Mouse (Mus musculus) left cerebral cortex, adult 9 months (tissue): ENCODE results near the gene Smyd3.

Experiments
- DNase-seq, 2 experiments: peaks; one replicate each; pipeline ENCODE4 v3.0.0; 2022; ENCODE audit warnings: low spot score in 2 of 2

Gene Smyd3

DNA sequence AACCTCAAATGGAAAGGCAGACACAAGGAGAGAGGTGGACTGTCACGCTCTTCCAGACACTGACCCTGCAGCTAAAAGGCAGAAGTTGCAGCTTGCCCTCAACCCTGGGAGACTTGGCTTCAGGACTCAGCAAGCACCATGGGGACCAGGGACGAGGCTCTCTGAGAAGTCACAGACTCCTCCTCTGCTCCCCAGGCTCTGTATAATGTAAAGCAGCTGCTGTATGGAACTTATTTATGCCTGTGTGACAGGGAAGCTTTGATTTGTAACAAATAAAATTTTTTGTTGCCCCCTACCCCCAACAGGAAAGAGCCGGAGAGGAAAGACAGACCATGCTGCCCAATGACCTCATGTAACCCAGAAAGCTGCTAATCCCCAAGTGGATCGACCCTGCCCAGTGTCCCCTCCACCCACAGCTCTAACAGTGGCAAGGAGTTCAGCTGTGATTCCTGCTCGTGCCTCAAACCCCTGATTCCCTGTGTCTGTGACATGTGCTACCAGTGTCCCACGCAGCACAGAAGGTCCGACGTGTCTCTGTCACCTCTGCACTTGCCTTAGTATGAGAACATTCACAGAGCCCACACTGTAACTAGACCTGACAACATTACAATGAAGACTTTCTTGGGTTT, 539.1 kb downstream of the Smyd3 start:
- DNase-seq = no peak

DNA sequence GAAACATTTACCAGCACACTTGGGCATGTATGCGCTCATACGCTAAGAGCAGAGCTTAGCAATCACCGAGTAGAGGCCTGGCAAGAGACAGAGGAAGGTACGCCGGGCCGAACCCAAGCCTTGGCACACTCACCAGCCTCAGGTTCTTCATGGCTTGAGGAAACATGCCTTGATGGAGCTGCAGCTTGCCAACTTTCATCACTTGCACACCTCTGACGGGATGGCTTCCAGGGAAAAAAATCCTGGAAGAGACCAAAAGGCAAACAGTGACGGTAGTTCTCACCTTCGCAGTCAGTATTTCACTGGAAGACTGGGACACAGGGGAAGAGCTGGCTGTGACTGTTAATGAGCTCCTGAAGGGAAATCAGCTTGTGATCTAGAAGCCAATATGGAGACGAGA, 545.8 kb downstream of the Smyd3 start:
- no peak for DNase-seq

DNA sequence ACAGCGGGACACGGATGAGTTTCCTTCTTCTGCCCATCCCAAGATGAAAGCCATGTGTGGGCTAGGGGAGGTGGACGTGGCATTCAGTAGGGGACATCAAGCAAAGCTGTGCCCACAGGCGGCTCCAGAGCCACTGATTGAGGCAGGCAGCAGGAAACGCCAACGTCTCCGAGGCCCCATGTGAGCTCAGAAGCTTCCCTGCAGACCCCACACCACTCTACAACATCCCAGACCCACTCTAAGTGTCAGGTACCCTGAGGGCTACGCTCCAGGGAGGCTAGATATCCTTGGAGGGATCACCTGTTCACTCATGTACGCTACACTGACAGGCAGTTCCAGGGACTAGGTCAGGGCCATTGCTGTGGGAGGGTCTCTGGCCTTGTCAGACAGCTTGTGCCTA, 556.2 kb downstream of the Smyd3 start:
- DNase-seq = no peak

DNA sequence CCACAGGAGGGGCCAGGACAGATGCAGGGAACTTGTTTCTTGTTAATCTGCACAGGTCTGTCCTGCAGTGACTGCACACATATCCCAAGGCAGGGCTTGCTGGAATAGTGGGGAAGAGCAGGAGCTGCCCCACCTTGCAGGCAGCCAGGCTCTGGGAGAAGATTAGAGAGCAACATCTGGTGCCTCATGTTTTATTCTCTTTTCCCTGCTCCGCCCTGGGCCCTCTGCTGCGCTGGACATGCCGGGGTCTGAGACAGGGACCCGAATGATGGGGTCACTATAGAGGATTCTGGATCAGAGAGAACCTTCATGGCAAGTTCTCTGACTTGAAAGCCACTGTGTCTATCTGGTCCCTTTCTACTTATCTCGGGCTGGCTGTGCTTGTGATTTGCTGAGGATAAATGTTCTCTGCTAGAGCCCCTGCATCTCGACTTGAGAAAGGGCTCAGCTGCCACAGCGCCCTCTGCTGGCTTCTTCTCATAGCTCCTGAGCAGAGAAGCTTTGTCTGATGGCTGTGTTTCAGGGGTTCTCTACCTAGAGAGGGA, 557.8 kb downstream of the Smyd3 start:
- peak in 1 of 2 experiments; percentile 80 for DNase-seq

DNA sequence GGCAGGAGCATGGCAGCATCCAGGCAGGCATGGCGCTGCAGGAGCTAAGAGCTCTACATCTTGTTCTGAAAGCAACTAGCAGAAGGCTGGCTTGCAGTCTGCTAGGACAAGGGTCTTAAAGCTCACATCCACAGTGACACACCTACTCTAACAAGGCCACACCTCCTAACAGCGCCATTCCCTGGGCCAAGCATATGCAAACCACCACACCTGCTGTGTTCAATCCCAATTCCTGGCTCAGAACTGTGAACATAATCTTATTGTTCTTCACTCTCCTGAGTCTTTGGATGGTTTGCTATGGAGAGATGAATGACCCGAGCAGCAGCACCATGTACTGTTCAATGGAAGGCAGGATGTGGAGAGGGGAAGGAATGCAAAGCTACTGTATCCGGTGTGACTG, 559.2 kb downstream of the Smyd3 start:
- no peak for DNase-seq

DNA sequence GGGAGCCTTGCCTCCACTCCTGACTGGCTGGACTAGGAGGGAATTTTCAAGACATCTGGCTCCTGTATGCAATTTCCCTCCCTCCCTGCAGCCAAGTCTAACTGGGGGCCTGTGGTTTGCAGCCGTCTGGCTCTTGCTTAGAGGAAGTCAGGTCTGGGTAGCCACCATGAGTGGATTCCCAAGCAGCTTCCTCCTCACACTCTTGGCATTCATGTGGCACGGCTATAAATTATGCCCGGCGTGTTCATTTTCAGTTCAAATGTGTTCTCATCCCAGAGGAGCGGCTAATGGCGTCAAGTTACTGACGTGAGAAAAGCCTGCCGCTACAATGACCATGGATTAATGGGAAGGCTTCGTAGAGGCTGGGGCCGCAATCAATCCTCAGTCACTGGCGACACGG, 564.9 kb downstream of the Smyd3 start:
- no peak for DNase-seq

DNA sequence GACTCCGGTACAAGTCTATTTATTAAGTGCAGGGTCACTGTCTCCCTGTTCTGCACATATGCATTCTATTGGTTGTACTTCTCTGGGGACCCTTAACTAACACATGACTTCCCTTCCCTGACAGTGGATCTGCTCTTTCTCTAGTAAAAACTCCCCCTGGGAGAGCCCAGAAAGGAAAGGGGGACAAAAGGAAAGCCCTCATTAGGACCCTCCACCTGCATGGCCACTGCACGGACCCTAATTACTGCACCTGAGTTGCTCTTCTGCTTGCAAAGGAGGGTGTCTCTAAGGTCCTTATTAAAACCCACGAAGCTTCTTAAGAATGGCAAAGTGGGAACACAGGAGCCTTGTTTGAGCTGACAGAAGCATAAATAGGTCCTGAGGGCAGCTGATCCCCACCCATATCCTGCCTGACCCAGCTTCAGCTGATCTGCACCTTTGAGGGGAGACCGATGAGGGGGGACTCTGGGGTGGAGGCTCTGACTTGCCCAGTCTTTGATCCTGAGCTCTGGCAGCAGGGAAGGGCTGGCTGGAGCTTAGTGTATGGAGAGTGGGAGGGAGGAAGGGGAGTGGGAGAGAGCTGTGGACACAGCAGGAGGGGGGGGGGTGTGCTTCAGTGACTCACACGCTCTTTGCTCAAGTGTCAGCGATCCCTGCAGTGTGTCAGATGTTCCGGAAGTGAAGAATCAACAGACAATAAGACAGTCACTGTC, 575.4 kb downstream of the Smyd3 start:
- DNase-seq = no peak

DNA sequence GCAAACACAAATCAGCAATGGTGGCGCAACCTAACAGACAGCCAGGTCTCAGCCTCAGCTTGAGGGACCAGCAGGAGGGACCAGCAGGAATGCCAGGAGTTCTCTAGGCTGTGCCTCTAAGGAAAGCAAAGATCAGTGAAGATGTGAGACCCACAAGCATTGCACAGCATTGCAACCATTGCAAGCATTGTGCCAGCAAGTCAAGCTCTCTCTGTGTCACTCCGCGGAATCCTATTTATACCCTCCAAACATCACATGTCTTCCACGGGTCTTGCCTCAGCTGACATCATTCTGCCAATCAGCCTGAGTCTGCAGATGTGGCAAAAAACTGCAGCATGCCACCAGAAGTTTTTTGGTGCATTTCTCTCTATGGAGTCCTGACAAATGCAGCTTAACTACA, 577.5 kb downstream of the Smyd3 start:
- DNase-seq = no peak

DNA sequence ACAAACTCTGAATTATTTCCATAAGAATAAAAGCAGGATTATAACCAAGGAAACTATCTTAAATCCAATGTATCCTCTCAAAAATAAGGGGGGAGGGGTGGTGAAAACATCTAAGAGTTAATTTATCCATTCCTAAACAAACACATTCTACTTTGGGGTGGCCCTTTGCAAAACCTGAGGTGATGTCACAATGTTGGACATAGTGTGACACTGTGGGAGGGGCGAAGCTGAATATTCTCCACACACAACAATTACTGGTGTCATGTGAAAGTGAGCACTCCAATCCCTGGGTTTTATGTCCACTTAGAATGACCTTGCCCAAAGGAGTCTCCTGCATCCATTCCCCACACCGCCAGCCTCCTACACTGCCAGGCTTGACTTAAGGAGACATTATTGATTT, 580.9 kb downstream of the Smyd3 start:
- no peak for DNase-seq

DNA sequence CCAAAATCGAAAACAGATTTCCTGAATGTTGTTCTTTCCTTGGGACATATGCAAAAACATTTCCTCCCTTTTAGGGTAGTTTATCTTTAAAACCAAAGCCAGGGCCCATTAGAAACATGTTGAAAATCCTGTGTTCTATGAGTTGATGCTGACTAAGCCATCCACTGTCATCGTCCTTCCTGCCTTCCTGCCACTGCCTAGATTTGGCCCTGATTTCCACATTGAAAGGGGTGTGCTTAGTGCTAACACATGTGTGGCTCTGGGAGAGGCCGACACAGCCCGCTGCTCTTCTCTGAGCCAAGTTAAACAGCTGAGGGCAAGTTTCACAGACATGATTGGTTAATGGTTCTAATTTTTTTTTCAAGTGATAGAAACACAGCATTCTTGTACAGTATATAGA, 581.4 kb downstream of the Smyd3 start:
- DNase-seq = no peak

DNA sequence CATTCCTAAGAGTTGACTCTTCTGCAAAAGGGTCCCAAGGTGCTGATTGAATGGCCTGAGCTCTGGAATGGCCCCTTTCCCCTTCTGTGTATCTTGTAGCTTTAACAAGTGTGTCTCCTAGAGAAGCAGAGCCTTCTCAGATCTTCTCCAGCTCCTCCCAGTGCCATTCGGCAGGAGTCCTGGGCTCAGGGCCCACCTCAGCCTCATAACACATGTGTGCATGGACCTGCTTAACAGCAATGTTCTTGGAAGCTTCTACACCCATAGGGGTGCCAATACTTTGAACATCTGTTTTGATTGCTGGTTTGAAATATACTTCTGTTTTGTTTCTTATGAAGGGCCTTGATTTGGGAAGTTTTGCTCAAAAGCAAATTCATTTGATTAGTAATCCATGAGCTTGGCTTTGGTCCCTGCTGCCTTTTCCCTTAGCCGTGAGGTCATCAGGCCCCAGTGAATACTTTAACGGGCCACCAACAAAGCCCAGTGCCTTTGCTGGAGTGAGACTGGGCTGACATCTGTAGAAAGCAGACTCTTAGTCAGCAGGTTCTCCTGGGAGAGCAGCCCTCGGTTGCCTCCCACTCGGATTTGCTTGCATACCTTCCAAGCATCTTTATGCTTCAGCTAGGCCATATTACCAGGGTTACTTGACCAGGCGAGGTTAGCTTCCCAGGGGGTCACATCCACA, 583.7 kb downstream of the Smyd3 start:
- DNase-seq = no peak

DNA sequence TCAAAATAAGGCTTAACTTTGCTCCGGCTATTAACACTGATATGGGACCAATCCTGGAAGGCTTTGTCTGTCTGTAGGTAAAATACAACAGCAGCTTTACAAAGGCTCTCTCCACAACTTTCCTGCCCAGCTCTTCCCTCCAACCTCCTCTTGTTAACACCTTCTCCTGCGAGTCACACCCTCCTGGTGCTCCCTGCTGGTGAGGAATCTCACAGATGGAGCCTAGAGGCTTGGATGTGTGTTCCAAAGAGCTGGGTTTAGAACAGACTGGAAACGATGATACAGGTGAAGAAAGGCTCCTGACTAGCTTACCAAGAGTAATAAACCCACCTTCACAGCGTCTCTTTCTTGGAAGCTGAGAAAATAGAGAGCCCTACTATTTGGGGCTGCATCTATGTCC, 588.3 kb downstream of the Smyd3 start:
- DNase-seq = peak in 1 of 2 experiments; percentile 15

DNA sequence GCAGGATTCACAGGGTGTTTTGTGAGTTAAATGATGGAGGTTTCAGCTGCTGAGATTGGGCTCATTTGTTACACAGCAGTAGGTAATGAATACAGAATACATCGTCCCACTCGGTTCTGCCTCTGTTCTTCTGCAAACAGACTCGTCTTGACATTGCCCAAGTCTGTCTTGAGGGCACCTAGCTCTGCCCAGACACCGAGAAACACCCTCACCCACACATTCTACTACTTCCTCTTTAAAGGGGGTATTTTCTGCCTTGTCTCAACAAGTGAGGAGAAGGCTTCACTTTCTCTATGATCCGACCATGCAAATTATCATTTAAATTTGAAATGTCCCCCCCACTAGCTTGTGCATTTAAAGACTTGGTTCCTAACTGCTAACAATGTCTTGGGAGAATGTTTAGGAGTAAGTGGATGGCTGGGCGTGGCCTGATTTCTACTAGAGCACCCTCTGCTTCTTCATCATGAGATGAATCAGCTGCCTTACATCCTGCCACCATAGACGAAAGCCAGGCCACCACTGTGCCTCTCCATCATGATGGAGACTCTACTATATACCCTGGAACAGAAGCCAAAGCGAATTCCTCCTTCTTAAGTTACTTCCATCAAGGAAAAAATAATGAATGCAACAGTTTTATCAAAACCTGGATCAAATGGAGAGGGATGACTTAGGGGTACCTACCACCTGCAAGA, 593.2 kb downstream of the Smyd3 start:
- no peak for DNase-seq

DNA sequence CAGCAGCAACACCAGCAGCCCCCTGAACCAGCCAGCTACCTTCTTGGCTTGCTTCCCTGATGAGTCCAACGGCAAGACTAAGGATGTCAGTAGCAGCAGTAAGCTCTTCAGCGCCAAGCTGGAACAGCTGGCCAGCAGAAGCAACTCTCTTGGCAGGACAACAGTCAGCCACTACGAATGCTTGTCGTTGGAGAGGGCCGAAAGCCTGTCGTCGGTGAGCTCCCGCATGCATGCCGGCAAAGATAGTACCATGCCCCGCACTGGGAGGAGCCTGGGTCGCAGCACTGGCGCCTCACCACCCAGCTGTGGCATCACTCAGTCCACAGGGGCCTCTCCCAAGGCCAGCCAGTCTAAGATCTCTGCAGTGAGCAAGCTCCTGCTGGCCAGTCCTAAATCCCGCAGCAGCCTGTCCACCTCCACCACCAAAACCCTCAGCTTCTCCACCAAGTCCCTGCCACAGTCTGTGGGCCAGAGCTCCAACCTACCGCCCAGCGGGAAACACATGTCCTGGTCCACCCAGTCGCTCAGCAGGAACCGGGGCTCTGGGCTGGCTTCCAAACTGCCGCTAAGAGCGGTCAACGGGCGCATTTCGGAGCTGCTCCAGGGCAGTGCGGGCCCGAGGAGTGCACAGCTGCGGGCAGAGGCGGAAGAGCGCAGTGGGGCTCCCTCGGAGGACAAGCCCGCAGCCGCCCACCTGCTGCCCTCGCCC, 600.5 kb downstream of the Smyd3 start:
- no peak for DNase-seq

DNA sequence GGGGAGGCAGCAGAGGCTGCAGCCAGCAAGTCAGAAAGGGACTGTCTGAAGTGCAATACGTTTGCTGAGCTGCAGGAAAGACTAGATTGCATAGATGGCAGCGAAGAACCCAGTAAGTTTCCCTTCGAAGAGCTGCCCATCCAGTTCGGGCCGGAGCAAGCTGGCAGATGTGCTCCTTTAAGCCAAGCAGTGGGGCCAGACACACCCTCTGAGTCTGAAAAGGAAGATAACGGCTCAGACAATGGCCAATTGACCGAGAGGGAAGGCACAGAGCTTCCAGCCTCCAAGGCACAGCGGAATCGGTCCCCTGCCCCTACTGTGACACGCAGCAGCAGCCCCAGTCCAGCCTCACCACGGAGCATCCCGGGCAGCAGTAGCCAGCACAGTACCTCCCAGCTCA, 602.8 kb downstream of the Smyd3 start:
- no peak for DNase-seq

DNA sequence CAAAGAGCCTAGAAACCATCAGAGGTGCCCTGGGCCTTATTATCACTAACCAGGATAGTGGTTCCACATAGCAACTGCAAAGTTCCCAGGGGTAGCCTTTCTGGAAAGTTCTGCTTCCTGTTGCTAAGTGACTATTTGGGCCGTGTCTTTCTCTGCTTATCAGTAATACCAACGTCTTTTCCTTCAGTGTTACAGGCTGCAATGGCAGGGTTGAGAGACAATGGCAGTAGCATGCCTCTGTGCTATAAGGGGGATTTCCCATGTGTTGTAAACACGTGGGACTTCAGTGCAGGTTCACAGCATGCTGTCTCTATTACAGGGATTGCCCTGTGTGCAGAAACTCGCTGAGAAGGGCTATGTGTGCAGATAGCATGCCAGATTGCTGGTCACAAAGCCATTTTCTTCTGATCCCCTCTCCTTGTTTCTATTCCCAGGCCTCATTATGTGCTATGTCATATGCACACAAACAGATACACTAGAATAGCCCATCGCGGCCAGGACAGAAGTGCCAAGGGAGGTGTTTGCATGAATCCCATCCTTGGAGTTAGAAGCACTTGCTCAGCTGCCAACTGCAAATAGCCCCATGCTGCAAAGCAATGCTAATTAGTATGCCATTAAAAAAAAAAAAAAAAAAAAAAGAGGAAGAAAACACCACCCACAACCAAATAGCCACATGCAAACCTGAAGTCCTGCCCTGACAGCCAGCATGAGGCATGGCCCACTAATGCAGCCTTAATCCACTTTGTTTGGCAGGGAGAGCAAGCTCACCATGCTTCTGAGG, 604.7 kb downstream of the Smyd3 start:
- no peak for DNase-seq

DNA sequence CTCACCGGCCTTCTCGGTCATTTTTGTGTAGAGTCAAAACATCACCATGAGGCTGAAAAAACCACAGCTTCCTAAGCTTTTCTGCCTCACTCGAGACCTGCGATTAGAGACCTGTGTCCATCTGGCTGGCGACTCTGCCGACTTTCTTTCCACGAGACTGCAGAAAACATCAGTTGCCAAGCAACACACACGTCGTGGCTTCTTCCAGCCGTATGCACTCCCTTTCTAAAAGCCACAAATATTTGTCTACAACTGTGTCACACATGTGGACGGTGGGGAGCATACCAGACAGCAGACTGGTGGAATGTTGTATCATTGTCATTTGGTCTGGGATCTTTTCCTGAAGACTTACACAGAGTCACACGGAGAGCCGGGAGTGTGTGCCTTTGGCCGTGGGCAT, 606.9 kb downstream of the Smyd3 start:
- no peak for DNase-seq
